Mouse (Mus musculus) adrenal gland, adult 8-10 months (tissue): ENCODE data around the gene Slc4a1. TPM values are rescaled to one million over a fixed set of nuclear protein-coding genes. Genes with fewer than 3 reads are reported as not detected.

Experiments
- DNase-seq: peaks from one replicate; pipeline ENCODE4 v3.0.0; 2022
- total RNA-seq, 4 experiments: library from RNA; stranded (reverse); gene quantifications; 2 replicates each; pipeline ENCODE4 v1.2.4; 2022

The Slc4a1 gene
- total RNA-seq, 4 experiments from 2014 or later = 0.06 to 0.70 (median 0.31) TPM

- peak; percentile 89 for DNase-seq
These were observed 9.5 kb upstream of the Slc4a1 start for GRCm38 (mm10) chr11:102375196-102376173.

- DNase-seq = no peak
These were observed 8.2 kb upstream of the Slc4a1 start for GRCm38 (mm10) chr11:102374108-102374725.

- no peak for DNase-seq
These were observed 7.6 kb upstream of the Slc4a1 start for GRCm38 (mm10) chr11:102373646-102374045.

- no peak for DNase-seq
These were observed 6.9 kb upstream of the Slc4a1 start for GRCm38 (mm10) chr11:102372936-102373335.

GRCm38 (mm10) chr11:102371926-102372685 lies 6.1 kb upstream of the Slc4a1 start:
- no peak for DNase-seq

- DNase-seq = no peak
These were observed 4.3 kb upstream of the Slc4a1 start for GRCm38 (mm10) chr11:102370285-102370684.

GRCm38 (mm10) chr11:102369263-102369662 lies 3.3 kb upstream of the Slc4a1 start:
- DNase-seq = no peak

- no peak for DNase-seq
These were observed 2.3 kb upstream of the Slc4a1 start for GRCm38 (mm10) chr11:102368347-102368746.

GRCm38 (mm10) chr11:102367504-102368280 lies 1.7 kb upstream of the Slc4a1 start:
- no peak for DNase-seq

- no peak for DNase-seq
These were observed 304 bp downstream of the Slc4a1 start for GRCm38 (mm10) chr11:102365699-102366098.

GRCm38 (mm10) chr11:102364570-102365371 lies 1.2 kb downstream of the Slc4a1 start:
- no peak for DNase-seq

GRCm38 (mm10) chr11:102363623-102364022 lies 2.4 kb downstream of the Slc4a1 start:
- no peak for DNase-seq

- no peak for DNase-seq
These were observed 4.1 kb downstream of the Slc4a1 start for GRCm38 (mm10) chr11:102361776-102362495.

GRCm38 (mm10) chr11:102358365-102358764 lies 7.6 kb downstream of the Slc4a1 start:
- no peak for DNase-seq

GRCm38 (mm10) chr11:102356636-102357350 lies 9.2 kb downstream of the Slc4a1 start:
- no peak for DNase-seq

GRCm38 (mm10) chr11:102356190-102356589 lies 9.8 kb downstream of the Slc4a1 start:
- DNase-seq = no peak

GRCm38 (mm10) chr11:102355501-102355900 lies 10.5 kb downstream of the Slc4a1 start:
- DNase-seq = no peak

- DNase-seq = no peak
These were observed 13.0 kb downstream of the Slc4a1 start for GRCm38 (mm10) chr11:102353021-102353431.

- no peak for DNase-seq
These were observed 13.6 kb downstream of the Slc4a1 start for GRCm38 (mm10) chr11:102352378-102352777.
